Mouse (Mus musculus): ENCODE results near the gene Map3k7cl. TPM values are rescaled to one million over a fixed set of nuclear protein-coding genes. Genes with fewer than 3 reads are reported as not detected.

Gene Map3k7cl
- 10 to 100 TPM in 1 of 2 experiments, 1 to 10 TPM in 1; 5.4 to 10.7 TPM for total RNA-seq (2021)
- long read RNA-seq, experiment 1, partial matches to known transcripts: 0 of 2 reads
- long read RNA-seq, experiment 1, other reads (novel, unspliced or antisense): 0 of 2 reads
- long read RNA-seq, experiment 2, partial matches to known transcripts: 0 of 1 reads
- long read RNA-seq, experiment 2, other reads (novel, unspliced or antisense): 0 of 1 reads

GRCm38 (mm10) chr16:87552907-87553691 lies at the start of gene Map3k7cl:
TSS of gene Map3k7cl (plus strand) at chr16:87553330.
- Histone ChIP-seq H3K4me3 (peak within 1 kb of the TSS; percentile 58), H3K27ac (peak within 1 kb of the TSS; percentile 86)
- intact Hi-C loops (cut with DNase I): loop anchor here (2.0 kb wide), 2 partner anchors 22 to 42 kb away; no protein-coding TSS in a partner anchor
- TF ChIP-seq CTCF (IDR thresholded peaks at IDR 0.05): no peak
- DNase-seq: peak; percentile 80

DNA sequence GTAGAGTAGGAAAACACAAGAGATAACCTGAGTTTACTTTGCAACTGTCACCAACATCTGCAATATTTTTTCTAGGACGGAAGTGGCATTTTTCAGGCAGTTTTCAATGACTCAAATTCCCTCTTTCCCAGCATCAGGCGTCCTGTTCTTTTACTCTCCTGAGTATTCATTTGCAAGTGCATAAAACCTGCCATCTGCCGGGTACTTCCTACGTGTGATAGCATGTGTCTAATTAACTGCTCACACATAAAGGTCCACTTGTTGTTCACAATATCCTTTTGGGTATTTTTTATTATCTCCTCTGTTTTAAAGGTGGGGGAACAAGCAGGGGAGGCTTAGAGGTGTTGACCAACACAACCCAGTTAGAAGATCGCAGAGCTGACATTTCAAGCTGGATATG lies 41.4 kb upstream of the Map3k7cl start:
- H3K4me3 ChIP-seq: no peak overlapping the region
- no peak overlapping the region for H3K27ac ChIP-seq
- TF ChIP-seq CTCF (IDR thresholded peaks at IDR 0.05): no peak
- intact Hi-C loops (cut with DNase I): loop anchor here (2.0 kb wide), 1 partner anchor 41 kb away; the partner anchor contains the start of gene Map3k7cl
- no peak for DNase-seq

DNA sequence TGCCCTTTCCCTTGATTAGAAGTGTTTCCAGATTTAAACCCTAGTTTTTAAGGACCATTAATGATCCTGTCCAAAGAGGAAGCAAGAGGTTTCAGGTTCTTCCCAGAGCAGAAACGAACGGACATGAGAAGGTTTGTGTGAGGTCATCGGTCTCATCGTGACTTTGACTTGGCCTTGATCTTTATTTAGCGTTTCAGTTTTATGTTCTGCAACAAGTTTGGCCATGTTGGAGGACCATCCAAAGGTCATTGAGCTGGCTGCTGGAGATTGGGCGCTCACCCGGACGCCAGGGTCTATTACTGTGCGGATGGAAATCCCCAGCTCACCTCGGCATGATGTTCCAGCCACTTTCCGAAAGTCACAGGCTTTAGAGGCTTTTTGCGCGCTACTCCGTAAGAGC lies 40.8 kb upstream of the Map3k7cl start:
- peak; percentile 35 for DNase-seq
- peak overlapping the region; percentile 24; the same call in 1 of the 2 replicates for H3K27ac ChIP-seq
- no peak overlapping the region for H3K4me3 ChIP-seq
- no peak for TF ChIP-seq CTCF (IDR thresholded peaks at IDR 0.05)
- intact Hi-C loops (cut with DNase I): no loop called here

DNA sequence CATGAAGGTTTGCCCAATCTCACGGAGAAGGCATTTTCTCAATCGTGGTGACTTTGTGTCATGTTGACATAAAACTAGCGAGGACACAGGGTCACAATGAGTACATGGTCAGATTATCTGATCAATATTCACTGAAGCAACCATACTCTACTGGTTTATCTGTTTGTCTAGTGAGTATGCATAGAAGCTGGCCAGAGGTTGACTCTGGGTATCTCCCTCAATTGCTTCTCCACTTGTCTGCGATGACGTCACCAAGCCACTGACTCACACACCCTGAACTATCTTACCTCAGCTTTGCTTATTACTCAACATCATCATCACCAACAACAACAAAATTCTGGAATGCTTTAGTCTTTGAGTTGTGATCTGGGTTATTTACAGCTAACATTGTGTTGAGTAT lies 28.9 kb upstream of the Map3k7cl start:
- Histone ChIP-seq H3K27ac (no peak overlapping the region), H3K4me3 (no peak overlapping the region)
- intact Hi-C loops (cut with DNase I): no loop called here
- no peak for DNase-seq
- TF ChIP-seq CTCF (IDR thresholded peaks at IDR 0.05): no peak

- intact Hi-C loops (cut with DNase I): no loop called here
- Histone ChIP-seq H3K27ac (no peak overlapping the region), H3K4me3 (no peak overlapping the region)
- no peak for TF ChIP-seq CTCF (IDR thresholded peaks at IDR 0.05)
- DNase-seq: no peak
Measured at GRCm38 (mm10) chr16:87527553-87528249, 25.4 kb upstream of the Map3k7cl start.

DNA sequence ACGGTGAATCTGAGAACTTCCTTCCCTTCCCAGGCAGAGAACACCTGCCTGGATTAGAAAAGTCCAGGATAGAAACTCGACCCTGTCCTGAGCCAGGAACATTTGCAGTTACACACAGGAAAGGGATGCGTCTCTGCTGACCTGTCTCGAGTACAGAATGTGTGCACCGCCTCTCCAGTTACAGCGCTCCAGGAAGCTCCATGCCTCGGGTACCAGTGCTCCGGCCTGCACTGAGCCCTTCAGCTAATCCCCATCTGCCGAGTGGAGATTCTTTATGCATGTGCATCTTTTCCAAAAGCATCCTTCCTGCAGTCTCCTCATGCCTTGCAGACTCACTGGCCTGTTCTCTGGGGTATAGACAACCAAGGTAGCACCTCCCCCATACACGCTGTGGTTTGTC lies 24.4 kb upstream of the Map3k7cl start:
- Histone ChIP-seq H3K4me3 (no peak overlapping the region), H3K27ac (no peak overlapping the region)
- intact Hi-C loops (cut with DNase I): no loop called here
- no peak for DNase-seq
- no peak for TF ChIP-seq CTCF (IDR thresholded peaks at IDR 0.05)

DNA sequence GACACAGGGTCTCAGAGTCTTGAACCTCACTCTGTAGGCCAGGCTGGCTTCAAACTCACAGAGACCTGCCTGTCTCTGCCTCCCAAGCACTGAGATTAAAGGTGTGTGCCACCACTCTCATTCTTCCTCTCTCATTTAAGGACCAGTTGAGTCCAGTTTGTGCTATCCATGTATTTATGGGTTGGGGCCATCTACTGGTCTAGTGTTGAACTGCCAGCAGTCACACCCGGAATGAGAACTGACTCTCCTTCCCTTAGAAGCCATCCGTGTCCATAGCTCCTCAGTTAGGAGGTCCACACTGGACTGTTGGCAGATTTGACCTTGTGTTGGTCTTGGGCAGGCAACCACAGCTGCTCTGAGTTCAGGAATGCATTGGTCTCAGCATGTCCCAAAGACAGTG lies 4.8 kb upstream of the Map3k7cl start:
- intact Hi-C loops (cut with DNase I): no loop called here
- no peak for DNase-seq
- Histone ChIP-seq H3K27ac (no peak overlapping the region), H3K4me3 (no peak overlapping the region)
- TF ChIP-seq CTCF (IDR thresholded peaks at IDR 0.05): peak; percentile 55

- intact Hi-C loops (cut with DNase I): no loop called here
- DNase-seq: no peak
- Histone ChIP-seq H3K4me3 (no peak overlapping the region), H3K27ac (no peak overlapping the region)
- TF ChIP-seq CTCF (IDR thresholded peaks at IDR 0.05): no peak
Measured at GRCm38 (mm10) chr16:87556320-87556719, 3.2 kb downstream of the Map3k7cl start.

DNA sequence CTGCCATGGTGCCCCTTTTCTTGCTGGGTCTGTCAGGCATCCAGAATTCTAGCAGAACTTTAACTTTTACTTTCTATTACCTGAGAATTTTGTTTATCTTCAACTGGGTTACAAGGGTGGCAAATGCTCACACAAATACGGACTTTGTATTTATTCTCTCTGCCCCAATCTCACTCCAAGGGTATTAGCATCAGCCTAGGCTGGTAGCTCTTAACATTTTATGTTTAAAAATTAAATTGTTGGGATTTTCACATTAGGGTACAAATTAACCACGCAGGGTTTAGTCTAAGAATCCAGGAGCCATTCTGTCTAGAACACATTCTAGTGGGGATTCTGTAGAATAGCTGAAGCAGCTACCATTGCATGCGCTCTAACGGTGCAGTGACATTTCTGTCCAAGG lies 8.4 kb downstream of the Map3k7cl start:
- Histone ChIP-seq H3K4me3 (no peak overlapping the region), H3K27ac (no peak overlapping the region)
- DNase-seq: no peak
- no peak for TF ChIP-seq CTCF (IDR thresholded peaks at IDR 0.05)
- intact Hi-C loops (cut with DNase I): no loop called here

DNA sequence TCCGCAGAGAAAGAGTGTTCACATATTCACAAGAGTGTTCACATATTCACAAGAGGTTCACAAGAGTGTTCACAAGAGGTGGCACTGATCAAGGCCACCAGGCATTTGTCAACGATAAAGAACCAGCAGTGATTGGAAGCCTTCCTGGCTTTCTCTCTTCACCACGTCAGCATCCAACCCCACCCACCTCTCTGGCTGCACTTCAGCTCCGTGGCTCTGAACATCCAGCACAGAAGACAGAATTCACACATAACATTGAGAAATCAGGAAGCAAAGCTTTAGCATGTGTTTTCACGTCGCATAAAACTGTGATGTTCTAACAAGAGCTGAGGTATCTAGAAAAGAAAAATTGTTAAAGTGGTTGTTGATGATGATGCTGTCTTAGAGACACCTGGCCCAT lies 10.4 kb downstream of the Map3k7cl start:
- H3K27ac ChIP-seq: no peak overlapping the region
- intact Hi-C loops (cut with DNase I): no loop called here
- no peak overlapping the region for H3K4me3 ChIP-seq
- no peak for TF ChIP-seq CTCF (IDR thresholded peaks at IDR 0.05)
- DNase-seq: no peak

DNA sequence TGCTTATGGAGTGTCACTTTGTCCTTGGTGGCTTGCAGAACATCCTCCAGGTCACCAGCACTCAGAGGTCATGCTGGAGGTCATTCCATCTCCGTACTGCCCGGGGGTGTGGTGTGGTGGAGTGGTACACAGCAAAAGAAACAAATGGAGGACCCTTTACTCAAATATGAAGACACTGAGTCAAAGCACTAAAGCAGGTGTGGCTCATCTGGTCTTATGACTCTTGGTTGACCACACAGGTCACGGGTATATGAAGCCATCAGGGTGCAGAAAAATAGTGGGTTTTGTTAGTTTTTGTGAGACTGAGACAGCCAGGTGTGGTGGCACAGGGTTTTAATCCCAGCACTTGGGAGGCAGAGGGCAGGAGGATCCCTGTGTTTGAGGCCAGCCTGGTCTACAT lies 11.4 kb downstream of the Map3k7cl start:
- H3K4me3 ChIP-seq: no peak overlapping the region
- TF ChIP-seq CTCF (IDR thresholded peaks at IDR 0.05): no peak
- intact Hi-C loops (cut with DNase I): no loop called here
- DNase-seq: no peak
- no peak overlapping the region for H3K27ac ChIP-seq

- H3K4me3 ChIP-seq: peak overlapping the region; percentile 57
- DNase-seq: peak; percentile 64
- intact Hi-C loops (cut with DNase I): no loop called here
- H3K27ac ChIP-seq: peak overlapping the region; percentile 62
- no peak for TF ChIP-seq CTCF (IDR thresholded peaks at IDR 0.05)
Measured at GRCm38 (mm10) chr16:87567572-87567971, 14.4 kb downstream of the Map3k7cl start.

GRCm38 (mm10) chr16:87568241-87568640 lies 15.1 kb downstream of the Map3k7cl start:
- peak overlapping the region; percentile 57 for H3K4me3 ChIP-seq
- DNase-seq: no peak
- peak overlapping the region; percentile 62 for H3K27ac ChIP-seq
- intact Hi-C loops (cut with DNase I): no loop called here
- TF ChIP-seq CTCF (IDR thresholded peaks at IDR 0.05): no peak

All from gastrocnemius, adult 2 months (tissue).